Mouse (Mus musculus) kidney, adult 11 months (tissue): ENCODE results near the gene Tnfaip3.

Source experiments
- DNase-seq: peaks from one replicate; pipeline ENCODE4 v3.0.0; 2022

Tnfaip3 gene

DNA sequence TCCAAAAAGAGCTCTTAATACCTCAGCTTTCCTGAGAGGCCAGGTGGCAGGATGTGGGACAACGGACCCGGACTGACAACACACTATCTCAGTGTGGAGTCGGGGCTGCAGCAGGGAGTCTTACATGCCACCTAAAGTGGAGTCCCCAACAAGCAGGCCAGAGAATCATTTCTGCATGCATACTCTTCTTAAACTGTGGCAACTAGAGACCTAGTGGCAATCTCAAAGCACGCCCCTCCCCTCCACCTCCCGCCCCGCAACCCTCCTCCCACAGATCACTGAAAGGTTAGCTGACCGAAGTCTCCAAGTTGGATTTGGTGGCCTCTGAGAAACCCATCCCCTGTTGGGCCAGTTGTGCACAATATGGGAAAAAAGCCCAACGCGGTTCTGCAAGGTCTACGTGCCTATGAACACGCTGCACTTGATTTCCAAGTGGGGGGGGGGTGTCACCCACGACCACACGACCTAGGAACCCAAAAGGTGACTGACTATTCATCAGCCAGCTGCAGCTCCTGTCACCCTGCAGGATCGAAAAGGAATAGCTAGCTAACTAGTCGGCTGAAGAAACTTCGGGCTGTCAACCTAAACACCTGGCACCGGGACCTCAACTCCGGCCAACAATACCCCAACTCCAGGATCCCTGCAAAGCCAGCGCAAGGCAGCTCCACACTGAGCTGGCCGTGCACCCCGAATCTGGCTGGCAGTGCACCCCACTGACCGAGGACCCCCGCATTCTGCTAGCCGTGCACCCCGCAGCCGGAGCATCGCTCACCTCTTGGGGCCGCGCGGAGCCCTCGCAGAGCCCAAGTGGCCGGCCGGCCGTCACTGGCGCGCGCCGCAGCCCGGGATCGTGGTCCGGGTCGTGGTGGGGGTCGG is 838 bp downstream of the Tnfaip3 start:
- DNase-seq: no peak

DNA sequence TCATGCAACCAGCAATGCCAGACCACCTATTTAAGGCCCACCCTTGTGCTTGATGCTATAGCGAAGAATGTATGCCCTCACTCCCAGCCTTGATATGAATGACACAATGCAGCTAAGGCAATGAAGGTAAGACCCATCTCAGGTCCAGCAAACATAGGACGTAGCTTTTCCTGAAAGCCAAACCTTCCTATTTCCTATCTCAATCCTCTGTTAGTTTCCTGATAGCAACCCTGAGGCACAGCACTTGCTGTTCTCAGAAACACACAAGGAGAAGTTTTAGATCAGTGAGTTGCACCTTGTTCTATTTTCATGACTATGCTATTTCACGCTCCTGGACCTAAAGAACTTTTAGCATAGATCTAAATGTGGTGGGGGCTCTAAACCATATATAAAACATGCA is 2.1 kb downstream of the Tnfaip3 start:
- no peak for DNase-seq

DNA sequence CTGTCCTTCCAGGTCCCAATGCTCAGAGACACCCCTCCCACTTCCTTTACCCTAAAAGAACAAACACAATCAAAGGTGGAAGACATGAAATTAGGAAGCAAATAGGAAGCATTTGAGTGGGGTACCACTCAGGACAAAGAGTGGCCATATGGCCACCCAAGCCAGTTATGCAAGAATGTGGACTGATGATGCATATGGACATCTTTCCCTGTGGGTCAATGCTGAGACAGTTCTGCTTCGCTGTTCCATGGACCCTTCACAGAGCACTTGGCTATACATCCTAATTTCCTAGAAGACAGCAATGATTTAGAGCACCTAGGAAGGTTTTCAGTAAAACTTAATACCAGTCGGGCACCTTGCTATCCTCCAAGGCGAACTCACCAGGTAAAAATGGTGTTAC is 2.8 kb downstream of the Tnfaip3 start:
- no peak for DNase-seq

DNA sequence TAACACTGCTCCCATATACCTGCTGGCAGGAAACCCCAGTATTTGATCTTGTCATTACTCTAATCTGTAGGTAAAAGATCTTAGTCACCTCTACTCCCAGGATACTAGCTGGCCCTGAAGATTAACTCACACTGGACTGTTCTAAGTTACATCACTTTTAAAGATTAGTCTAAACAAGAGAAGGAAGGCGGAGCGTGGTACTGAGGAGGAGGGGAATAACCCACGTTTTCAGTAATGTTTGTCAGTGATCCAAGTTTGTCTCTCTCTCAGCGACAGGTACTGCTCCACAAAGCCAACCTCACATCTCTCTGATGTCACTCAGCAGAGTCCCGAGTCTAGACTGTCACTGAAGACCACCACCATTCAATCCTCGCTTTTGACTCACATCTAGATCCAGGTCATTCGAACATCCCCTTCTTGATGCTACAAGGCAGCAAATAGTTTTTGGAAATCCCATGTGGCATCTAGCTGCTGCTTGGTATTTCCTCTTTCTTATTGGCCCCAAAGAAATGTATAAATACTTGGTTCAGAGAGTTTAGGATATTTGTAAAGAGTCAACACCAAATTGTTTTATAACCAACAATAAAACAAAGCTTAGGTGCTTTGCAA is 3.5 kb downstream of the Tnfaip3 start:
- no peak for DNase-seq

DNA sequence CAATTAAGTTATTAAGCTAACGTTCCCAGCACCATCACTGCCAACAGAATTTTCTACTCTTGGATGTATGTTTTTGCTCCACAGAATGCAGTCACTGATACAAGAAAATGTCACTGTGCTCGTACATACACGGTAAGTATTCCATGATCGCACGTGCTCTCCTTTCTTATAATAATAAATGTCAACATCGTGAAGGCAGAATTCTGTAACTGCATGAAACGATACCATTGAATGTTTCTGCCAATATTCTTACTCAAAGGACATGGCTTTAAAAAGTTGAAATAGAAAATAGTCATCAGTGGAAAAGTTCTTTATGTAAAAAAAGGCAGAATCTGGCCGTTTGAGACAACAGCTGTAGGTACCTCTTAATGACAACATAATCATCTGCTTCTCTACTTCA is 5.0 kb downstream of the Tnfaip3 start:
- DNase-seq: no peak

DNA sequence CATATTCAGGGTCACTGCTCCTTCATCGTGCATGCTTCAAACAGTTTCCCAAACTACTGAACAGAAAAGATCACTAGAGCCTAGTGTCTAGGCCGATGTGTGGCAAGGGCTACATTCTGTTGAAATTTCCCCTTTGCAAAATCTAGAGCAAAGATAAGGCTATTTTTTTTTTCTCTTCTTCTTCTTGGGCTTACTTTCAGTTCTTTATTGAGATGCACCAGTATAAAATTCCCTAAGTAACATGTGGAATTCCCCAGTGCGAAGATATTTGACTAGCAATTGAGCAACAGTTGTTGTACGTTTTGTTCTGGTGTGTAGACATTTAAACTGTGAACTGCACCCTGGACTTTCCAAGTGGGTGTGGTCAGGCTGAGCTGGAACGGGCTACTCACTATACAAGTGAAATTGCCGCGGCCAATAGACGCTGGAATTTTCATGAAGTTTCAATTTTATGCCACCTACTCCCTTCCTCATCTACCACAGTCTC is 6.2 kb downstream of the Tnfaip3 start:
- peak; percentile 68 for DNase-seq

DNA sequence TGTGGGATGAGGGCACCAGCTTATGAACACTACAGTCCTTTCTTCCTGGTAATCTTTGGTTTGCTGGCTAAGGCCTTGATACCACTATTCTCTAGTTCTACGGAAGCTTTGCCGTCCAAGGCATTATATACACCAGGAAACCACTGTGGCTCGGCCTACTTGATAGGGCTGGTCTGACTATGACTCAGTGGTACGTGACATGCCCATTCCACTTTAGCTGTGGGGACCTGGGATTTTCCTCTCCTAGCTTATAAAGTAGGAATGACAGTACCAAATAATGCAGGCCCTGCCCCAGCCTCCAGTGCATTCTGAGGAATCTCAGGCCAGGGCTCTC is 6.9 kb downstream of the Tnfaip3 start:
- DNase-seq: no peak

DNA sequence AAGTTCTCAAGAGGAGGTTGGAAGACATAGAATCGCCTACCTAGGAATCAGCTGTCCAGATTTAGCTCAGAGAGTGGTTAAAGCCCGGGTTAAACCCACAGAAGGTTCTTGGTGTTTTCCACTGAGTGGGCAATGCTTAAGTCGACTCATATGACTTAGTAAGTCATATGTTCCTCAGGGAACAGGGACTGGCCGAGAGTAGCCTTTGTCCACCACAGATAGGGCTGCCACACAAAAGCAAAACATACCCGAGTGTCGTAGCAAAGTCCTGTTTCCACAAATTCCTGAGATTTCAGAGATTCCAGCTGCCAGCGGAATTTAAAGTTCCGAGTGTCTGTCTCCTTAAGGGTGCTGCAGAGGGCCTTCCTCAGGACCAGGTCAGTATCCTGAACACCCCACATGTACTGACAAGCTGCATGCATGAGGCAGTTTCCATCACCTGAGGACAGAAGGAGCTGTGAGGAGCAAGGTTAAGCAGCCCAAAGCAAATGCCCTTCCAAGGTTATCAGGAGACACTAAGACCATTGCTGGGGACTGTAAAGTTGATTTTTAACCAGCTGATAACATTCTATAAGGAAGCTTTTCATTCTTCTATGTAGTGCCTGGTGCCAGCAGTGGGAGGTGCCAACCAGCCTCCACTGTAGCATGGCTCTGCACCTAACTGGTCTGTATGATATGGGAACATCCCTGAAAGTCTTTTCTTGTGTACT is 7.4 kb downstream of the Tnfaip3 start:
- peak; percentile 16 for DNase-seq

DNA sequence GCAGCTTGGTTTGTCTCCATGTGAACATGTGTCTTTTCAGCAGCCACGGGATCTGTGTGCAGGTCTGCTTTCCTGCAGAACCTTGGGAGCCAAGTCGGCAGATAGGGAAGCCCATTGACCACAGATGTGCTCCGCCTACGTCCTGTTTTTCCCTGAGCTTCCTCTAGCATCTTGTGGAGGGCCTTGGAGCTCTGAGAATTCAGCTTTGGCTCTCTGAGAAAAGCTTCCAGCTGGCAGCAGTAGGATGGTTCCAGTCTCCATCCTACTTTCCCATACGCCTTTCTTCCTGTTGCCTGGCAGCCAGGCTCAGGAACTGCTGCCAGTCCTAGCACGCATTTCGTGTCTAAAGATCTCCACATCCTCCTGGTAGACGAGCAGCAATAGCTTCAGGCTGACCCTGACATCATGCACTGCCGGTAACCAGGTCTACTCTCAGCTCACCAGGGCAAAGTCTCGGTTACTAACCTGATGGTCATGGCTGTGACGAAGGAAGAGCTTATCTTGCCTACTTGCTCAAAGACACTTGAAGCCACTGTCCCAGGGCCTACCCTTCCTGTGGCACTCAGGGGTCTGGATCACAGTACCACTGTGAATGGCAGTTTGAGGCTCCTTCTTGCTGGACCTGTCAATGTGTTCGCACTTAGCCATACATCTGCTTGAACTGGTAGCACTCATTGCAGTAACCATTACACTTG is 13.2 kb downstream of the Tnfaip3 start:
- no peak for DNase-seq

DNA sequence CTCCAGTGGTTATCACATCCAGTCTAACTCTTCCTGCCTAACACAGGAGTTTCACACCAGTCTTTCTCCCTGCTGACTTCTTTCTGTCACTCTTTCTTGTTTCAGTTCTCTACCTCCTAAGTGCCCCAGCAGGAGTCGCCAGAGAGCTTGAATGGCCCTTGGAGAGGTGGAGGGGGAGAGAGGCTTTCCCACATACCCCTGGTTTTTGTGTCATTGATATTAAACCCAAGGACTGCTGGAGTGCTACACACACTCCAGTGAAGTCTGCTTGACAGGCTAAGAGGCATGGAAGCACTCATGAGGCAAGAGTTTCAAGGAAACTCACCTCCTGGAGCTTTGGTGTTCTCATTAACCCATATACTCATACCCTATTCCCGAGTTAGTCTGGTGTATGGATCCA is 16.0 kb downstream of the Tnfaip3 start:
- no peak for DNase-seq

DNA sequence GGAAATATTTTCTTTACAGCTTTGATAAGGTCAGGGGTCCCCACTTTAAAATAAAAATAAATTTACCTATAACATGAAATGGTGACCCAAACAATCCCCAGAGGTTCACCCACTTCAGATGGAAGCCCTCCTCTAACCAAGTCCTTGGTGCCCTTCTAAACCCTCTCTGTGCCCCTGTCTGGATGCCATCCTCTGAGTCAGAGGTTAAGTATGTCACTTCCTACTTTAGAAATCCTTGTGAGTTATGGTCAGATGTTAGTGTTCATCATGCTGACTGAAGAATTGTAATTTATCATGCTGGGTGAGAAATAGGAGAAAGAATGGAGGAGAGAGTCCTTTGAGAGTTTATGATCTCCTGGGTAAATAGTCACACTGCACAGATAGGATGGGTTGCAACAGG is 19.1 kb downstream of the Tnfaip3 start:
- DNase-seq: no peak

DNA sequence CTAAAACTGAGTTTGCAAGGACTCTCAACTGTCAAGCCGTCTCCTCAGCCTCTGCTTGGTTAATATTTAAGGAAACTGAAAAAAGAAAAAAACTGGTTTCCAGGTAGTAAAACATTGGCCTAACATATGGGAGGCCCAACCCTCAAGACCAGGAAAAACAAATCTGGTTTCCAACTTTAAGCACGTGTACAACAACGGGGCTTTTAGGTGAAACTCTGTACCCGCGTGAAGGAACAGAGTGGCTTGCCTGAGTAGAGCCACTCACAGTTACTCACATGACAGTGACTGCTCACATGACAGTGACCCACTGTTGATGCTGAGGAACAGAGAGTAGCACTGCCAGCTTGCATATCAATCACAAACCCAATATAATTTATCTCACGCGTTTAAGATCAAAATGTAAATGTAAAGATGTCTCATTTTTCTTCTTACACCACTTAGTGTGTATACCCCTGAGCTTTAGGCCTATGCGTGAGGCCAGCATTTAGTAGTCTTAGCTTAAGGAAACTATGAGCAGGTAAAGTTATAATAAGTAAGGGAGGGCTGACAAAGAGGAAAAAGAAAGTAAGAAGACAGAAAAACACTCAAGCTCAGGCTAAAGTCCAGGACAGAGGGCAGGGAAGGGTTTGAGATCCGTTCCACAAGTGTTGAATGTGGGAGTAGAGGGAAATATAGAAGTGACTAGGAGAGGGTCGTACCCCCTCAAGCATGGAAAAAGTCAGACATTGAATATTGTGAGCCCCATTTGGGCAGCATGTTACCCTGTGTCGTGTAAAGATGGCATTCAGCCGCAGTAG is 19.8 kb downstream of the Tnfaip3 start:
- peak; percentile 38 for DNase-seq

DNA sequence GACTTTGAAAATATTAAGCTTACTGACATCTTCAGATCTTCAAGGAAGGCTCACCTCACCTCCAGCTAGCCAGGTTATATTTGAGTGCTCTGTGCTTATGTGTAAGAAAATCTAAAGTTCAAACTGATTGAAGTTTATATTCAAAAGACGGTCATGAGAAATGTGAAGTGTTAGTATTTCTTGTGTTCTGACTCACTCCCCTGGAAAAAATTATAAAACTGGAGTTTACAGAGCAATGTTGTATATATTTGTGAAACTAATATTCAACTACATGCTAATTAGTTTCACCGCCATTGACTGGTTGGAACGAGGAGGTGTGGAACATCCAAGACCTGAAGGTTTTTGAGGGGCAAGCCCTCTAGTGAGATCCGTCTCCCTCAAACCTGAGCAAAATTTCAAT is 22.5 kb downstream of the Tnfaip3 start:
- DNase-seq: no peak

DNA sequence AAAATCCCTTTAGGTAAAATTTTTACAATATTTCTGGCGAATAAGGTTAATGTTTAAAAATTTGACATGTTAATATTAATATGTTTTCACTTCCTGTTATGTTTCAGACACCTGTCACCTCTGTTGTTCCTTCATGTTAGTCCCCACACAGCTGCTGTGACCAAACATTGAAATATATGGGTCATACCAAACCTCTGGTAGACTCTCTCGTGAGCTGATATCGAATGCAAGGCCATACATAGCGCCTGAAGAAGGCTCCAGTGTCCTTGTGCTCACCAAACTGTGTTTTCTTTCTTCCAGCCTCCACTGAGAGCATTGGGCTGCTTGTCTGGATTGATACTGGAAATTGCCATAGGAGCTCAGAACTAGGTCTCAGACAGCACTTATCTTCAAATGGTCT is 24.4 kb downstream of the Tnfaip3 start:
- DNase-seq: no peak

DNA sequence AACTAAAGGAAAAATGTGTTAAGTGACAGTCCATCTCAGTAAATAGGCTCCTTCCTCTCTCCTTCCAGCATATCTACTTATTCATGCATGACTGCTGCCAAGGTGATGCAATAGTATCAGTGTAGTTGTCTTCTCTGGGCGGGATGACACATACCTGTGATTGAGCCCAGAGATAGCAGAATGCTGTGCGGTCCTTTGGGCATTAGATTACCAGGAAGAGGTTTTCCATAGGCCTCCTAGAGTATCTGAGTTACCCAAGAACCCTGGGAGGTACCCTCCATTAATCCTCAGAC is 27.6 kb downstream of the Tnfaip3 start:
- no peak for DNase-seq

DNA sequence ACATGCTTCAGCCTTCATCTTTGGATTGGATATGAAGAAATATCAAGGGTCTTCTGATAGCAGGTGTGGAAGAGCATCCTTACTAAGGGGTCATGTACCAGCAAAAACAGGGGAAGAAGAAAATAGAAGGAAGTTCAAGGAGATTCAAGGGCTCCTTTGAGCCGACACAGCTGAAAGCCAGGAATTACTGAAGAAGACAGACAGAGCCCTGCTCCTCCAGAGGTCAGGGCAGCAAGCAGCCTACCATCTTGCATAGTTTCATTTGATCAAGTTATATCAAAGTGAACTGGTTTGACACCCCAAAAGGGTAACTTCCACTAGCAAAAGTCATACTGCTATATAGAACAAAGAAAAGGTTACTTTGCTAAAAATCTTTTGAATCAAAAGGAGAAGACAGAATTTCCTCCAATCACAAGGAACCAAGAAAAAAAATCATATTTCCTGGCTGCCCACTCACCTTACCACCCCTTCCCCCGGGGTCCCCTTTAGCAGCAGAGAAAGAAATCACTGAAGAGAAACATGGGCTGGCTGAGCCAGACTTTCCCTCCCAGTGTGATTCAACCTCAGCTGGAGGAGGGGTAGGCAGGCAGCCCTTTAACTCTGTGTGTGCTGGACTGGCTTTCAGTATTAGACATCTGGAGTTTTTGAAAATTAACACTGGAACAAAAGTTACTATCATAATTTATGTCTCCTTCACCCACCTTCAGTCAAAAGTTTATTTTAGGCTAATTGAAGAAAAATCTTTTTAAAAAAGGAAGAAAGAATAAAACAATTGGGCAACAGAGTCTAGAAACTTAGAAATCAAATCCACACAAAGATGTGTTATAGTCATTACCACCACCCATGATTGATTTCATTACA is 28.2 kb downstream of the Tnfaip3 start:
- DNase-seq: no peak

DNA sequence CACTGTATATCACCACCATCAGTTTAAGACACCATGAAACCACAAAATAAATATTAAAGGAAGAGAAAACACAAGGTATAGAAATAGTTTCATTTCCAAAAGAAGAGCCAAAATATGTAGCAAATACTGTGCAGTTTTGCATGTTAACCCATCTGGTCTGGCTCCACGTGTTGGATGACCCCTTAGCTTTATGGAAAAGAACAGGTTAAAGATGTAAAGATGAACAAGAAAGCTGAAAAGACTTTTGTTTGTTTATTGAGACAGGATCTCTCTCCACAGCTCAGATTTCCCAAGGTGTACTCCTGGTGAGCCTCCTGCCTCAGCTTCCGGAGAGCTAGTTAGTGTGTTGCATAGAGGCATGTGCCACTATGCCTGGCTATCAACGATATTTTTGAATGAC is 29.9 kb downstream of the Tnfaip3 start:
- DNase-seq: no peak

DNA sequence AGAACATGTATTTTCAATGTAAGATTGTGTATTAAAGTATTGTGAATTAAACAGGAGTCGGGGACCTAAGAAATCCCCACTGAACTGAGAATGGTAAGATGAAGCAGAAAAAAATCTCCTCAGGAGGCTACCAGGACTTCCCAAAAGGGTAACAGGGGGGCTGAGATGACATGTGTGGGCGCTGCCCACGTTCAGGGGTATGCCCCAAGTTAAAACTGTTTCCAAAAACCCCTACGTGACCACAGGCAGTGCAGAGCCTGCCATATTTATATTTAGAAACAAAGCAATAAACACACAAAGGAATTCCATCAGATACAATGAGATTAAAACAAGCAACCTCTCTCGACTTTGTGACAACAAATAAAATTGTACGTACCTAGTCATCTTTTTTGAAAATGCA is 31.9 kb downstream of the Tnfaip3 start:
- DNase-seq: no peak

DNA sequence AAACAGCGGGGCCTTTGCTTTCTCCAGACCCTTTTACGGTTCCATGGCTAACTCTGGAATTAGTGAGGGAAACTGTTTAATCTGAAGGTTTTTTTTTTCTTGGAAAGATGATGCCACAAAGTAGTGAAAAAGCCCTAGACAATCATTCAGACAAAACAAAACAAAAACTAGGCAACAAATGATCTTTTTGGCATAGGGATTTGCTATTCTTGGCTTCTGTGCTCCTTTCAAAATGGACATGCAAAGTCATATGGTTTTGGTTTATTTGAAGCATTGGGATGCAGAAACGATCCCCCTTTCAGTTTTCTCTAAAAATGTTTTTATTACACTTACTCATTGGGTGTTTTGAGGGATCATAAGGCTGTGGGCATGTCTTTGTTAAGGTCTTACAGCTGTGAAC is 41.0 kb downstream of the Tnfaip3 start:
- no peak for DNase-seq

DNA sequence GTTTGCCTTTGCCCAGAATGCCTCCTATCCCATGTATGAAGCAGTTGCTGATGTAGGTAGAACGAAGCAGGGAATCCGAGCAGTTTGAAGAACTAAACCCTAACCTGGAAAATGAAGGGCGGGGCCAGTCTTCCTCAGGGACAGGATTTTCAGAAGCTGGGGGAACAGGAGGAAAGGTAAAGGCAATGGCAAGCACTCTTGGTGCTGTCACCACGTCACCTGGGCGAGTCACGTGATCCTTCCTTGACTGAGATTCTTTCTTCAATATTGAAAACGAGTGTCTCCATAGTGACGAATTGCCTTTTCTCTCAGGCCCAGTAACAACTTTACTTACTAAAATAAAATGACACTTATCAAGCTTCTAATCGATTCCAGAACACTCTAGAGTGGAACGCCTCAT is 48.6 kb downstream of the Tnfaip3 start:
- no peak for DNase-seq

DNA sequence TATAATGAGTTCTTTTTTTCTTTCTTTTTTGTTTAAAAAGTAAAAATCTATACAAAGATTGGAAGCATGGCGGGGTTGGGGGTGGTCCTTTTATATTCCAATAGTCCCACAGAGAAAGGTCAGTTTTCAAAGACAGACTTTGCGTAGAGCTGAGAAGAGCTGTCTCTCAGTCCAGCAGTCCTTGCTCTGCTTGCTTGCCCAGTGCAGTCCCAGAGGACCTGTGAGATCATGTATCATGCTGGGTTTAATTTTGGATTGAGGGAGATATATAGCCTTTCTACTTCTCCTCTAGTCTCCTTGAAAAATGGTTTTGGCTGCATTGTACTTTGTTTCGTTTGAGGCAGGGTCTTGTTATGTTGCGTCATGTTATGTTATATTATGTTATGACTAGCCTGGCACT is 49.9 kb downstream of the Tnfaip3 start:
- DNase-seq: no peak

DNA sequence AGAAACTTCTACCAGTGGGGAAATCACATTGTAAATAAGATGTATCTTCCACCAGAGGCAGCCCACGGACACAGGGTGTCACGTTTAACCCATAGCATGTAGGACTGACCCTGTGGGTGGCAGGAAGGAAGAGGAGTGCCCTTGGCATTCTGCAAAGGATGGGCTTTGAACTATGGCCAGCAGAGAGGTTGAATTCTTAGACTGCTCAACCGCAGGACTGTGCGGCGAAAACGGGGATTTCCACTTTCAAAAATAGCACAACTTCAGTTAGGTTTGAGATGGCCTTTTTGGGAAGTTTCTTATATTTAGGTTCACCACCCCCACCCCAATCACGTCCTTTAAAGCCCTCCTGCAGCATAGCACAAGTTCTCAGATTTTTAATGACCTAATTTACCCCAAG is 50.6 kb downstream of the Tnfaip3 start:
- peak; percentile 3 for DNase-seq
